Mouse (Mus musculus): Measurements from ENCODE around the gene Scnn1a. TPM values are rescaled to one million over a fixed set of nuclear protein-coding genes. Genes with fewer than 3 reads are reported as not detected.
"Not testable (repeated sequence)": the region's sequence is repeated elsewhere in the genome, so short reads cannot be mapped to it uniquely, and the experiment has no call there.

Gene Scnn1a
- total RNA-seq (2021) = 1 to 10 TPM; 2.4 to 2.9 TPM

DNA sequence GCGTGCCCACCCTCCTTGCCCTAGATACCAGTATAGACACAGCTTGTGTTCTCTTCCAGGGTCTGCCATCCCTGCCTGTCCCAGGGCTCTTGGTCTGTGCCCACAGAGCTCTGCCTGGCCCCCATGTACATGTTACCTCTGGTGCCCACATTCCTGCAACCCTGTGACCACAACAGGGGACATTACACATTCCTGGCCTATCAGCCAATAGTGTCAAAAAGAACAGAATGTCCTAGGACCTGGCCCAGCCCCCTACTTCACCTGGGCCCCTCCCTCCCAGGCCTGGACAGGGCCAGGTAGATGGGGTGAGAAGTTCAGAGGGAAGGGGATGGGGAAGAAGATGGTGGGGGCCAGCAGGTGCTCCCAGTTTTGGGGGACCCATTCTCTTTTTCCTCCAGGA, at the start of gene Scnn1a:
Scnn1a (plus strand) TSS at position 337 of the 400 bp plus-strand sequence.
- intact Hi-C loops (cut with DNase I) = no loop called here
- no peak for DNase-seq (ENCODE audit: low spot score in 2 of 2)

DNA sequence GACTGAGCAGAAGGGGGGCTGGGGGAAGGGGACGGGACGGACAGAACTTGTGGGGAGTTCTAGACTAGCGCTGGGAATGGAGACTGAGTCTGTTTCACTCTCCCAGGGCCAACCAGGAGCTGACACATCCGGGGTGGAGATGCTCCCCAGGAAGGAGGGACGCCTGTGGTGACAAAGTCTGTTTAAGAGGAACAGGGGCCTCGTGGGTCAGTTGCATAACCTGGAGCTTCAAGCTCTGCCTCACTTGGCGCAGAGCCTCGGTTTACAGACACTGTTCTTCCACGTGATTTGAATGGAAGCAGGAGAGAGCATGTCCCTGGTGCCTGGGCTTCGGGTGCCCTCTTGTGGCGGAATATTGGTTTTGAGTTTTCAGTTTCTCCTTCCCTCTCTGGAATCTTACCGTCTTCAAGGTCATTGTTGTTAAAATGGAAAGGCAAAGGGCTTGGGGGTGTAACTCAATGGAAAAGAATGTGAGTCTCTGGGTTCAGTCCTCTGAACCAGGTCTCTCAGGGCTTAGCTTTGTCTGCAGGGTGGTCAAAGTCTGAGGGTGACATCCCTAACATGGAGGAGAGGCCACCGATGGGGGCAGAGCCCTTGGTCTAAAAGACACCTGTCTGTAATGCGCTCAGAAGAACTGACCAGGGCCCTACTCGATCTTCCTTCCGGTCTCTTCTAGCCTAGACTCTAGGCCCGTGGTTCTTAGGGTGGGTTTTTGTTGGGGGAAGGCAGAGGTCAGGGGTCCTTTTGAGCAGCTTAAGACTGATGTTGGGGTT, 48.8 kb upstream of the Scnn1a start:
- DNase-seq (ENCODE audit: low spot score in 2 of 2) = peak; percentile 85 to 93
- intact Hi-C loops (cut with DNase I) = loop anchor here (1.0 to 5.0 kb wide), 3 partner anchors 55 to 124 kb away; partner anchors contain the start of gene Iffo1

DNA sequence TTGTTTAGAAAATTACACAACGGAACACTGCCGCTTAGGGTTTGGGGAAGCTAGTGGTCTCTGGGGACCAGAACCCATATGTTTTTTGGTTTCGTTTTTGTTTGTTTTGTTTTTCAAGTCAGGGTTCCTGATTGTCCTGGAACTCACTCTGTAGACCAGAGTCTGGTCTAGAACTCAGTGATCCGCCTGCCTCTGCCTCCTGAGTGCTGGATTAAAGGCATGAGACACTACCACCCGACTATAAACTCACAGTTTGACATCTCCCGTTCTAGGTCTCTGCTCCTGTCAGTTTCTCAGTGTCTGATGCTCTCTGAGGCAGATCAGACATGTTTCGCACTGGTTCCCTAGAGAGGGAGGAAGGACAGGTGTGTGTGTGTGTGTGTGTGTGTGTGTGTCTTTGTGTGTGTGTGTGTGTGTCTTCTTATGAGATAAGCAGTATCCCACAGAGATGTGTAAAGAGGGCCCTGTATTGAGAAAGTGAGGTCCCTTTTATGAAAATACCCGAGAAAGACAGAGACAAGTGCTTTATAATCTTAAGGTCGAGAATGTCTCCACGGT, 48.2 kb upstream of the Scnn1a start:
- intact Hi-C loops (cut with DNase I) = loop anchor here (5.0 kb wide), 1 partner anchor 125 kb away; the partner anchor contains the start of gene Iffo1
- no peak for DNase-seq (ENCODE audit: low spot score in 2 of 2)

DNA sequence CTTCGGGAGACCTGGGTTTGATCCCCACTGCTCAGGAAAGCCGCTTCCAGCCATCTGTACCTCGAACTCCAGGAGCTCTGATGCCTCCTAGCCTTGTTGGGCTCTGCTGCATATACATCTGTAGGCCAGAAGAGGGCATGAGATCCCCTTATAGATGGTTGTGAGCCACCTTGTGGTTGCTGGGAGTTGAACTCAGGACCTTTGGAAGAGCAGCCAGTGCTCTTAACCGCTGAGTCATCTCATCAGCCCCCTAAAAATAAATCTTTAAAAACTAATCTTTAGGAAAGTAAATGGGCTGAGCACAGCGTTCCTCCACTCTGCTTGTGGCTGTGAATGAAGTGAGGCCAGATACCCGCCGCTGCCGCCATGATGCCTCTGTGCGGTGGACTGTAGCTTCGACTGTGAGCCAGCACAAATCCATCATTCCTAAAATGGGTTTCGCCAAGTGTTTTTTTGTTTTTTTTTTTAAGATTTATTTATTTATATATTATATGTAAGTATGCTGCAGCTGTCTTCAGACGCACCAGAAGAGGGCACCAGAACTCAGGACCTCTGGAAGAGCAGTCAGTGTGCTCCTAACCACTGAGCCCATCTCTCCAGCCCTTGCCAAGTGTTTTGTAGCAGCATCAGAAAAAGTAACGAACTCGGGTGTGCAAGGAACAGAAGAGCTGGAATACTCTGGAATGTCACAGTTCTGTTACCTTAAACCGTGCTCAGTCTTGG, 45.5 kb upstream of the Scnn1a start:
- intact Hi-C loops (cut with DNase I) = loop anchor here (5.0 kb wide), 3 partner anchors 92 to 327 kb away; partner anchors contain the start of gene Iffo1
- peak in 1 of 2 experiments; percentile 19 for DNase-seq (ENCODE audit: low spot score in 2 of 2)

DNA sequence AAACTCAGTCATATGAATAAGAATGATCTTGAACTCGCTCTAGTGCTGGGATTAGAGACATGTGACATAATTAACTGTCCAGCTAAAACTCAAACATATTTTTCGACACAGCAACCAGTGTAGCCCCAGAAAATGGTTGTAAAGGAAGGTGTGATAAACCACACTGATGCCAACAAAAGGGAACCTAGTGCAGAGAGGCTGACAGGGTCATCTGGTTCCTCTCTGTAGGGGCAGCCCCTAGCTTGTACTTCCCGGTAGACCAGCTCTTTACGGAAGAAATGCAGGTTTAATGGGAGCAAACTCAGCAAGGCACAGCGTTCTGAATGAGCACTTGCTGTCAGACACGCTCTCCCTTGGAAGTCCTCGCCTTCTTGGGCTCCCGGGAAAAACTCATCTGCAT, 40.7 kb upstream of the Scnn1a start:
- no peak for DNase-seq (ENCODE audit: low spot score in 2 of 2)
- intact Hi-C loops (cut with DNase I) = loop anchor here (5.0 kb wide), 2 partner anchors 88 to 323 kb away; no protein-coding TSS in a partner anchor

DNA sequence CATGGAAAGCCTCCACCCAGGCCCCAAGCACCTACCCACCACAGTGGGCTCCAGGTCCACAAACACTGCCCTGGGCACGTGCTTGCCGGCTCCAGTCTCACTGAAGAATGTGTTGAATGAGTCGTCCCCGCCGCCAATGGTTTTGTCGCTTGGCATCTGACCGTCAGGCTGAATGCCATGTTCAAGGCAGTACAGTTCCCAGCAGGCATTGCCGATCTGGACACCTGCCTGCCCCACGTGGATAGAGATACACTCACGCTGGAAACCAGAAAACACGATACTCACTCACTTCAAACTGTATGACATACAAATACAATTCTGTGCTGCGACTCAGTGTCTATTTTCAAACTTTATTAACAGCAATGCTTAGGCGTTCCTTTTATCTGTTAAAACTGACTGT, 37.7 kb upstream of the Scnn1a start:
- DNase-seq (ENCODE audit: low spot score in 2 of 2); intact Hi-C loops (cut with DNase I): not testable (repeated sequence)

DNA sequence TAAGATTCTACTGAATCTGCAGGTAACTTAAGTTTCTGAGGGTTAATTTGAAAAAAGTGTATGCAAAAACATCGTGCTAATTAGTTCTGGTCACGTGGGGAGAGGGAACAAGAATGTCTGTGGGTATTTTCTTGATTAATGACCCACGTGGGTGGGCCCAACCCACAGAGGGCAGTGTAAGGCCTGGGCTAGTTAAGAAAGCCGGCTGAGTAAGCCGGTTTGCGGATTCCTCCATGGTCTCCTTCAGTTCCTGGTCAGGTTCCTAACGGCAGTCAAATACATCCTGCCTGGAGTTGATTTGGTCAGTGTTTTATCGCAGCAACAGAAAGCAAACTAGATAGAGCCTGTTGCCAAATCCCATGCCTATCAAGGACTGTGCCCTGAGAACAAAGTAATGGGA, 36.2 kb upstream of the Scnn1a start:
- no peak for DNase-seq (ENCODE audit: low spot score in 2 of 2)
- intact Hi-C loops (cut with DNase I) = no loop called here

DNA sequence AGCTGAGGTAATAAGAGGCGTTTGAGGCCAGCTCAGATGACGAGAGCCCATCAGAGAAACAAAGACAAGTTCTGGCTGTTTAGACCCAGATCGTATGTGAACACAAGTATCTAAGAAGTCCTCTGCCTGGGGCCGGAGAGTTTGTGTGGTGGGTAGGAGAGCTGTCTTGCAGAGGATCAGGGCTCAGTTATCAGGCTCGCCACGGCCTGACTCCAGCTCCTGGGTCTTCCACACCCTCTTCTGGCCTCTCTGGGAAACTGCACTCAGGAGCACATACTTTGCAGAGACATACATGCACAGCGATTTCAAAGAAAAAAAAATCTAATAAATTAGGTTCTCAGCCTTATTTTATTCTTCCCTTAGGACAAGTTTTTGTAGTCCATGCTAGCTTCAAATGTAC, 35.7 kb upstream of the Scnn1a start:
- DNase-seq (ENCODE audit: low spot score in 2 of 2) = no peak
- intact Hi-C loops (cut with DNase I) = loop anchor here (5.0 kb wide), 1 partner anchor 78 kb away; no protein-coding TSS in a partner anchor

DNA sequence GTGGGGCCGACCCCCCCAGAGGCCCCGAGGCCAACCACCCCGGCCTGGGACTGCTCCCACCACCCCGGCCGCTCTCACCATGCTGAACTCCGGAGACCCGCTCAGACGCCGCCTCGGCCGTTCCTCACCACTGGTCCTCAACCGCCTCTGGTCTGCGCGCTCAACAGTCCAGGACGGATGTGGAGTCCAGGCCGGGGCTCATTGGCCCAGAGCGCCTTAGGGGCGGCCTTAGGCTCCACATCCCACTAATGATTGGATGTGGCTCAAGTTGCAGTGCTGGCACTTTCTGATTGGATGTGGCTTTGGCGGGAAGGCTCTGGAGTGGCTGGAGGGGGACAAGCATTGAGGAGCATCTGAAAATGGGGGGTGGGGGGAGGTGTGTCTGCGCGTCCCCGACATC, 34.6 kb upstream of the Scnn1a start, which contains the start of gene Tuba3a:
Tuba3a (minus strand) TSS at position 153 of the 400 bp plus-strand sequence.
- no peak for DNase-seq (ENCODE audit: low spot score in 2 of 2)
- intact Hi-C loops (cut with DNase I) = loop anchor here (5.0 kb wide), 1 partner anchor 76 kb away; no protein-coding TSS in a partner anchor

DNA sequence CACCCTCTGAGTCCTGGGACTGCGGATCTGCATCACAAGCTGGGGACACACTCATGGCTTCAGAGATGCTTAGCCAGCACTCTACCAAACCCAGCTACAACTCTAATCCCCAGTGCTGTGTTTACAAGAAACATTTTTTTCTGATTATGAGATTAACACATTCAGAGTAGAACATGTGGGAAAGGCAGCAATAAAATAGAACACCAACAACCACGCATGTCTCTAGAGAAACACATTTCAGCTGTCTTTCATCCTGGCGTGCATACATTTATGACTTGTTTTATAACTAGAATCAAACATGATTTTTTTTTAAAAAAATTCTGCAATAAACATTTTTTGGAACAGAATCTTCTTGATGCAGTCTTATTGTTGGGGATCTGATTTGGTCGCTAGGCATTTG, 33.5 kb upstream of the Scnn1a start:
- DNase-seq (ENCODE audit: low spot score in 2 of 2) = no peak
- intact Hi-C loops (cut with DNase I) = loop anchor here (5.0 kb wide), 1 partner anchor 75 kb away; no protein-coding TSS in a partner anchor

DNA sequence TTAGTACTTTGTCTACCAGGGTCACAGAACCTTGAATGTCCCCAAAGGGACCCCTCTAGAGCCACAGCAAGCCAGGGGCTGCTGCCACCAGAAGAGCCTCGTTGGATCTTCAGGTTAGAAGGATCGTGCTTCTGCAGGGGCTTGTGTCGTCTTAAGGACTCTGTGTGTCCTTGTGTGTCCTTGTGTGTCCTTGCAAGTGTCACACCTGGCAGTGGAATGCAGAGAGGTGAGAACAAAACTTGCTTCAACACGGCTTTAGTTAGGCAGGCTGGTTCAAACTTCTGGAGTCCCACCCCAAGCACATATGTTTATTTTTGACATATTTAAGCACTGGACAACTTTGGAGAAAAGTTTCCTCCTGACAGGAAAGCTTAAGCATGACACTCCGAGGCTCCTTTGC, 31.7 kb upstream of the Scnn1a start:
- DNase-seq (ENCODE audit: low spot score in 2 of 2) = no peak
- intact Hi-C loops (cut with DNase I) = loop anchor here (5.0 kb wide), 1 partner anchor 74 kb away; no protein-coding TSS in a partner anchor

DNA sequence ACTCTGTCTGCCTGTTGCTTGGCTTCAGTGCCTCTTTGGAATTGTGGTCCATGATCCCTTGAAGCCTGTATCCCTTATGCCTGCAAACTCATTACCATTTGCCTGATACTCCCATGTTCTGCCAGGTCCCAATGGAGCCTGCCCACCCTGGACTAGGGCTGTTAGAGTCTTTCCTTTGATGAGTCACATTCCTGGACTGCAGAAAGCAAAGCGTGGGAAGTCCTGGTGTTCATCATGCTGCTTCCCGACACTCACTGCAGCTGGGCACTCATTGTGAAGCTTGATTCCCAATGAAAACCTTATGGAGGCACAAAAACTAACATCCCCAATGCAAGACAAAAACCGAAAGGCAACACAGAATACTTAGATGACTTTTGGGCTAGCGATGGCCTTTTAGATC, 29.1 kb upstream of the Scnn1a start:
- peak; percentile 26 to 27 for DNase-seq (ENCODE audit: low spot score in 2 of 2)
- intact Hi-C loops (cut with DNase I) = no loop called here

DNA sequence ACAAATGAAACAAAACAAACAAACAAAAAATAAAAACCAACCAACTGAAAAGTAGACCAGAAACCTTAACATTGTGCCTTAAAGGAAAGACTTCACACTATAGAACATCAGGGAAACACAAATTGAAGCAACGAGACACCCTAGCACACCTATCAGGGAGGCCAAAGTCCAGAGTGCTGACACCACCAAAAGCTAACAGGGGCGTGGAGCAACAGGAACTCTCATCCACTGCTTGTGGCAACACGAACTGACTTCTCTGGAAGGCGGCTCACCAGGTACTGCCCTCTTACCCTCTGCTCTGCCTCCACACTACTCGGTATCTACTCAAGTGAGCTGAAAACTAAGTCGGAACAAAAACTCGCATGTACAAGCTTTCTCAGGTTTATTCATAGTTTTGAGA, 28.2 kb upstream of the Scnn1a start:
- no peak for DNase-seq (ENCODE audit: low spot score in 2 of 2)

DNA sequence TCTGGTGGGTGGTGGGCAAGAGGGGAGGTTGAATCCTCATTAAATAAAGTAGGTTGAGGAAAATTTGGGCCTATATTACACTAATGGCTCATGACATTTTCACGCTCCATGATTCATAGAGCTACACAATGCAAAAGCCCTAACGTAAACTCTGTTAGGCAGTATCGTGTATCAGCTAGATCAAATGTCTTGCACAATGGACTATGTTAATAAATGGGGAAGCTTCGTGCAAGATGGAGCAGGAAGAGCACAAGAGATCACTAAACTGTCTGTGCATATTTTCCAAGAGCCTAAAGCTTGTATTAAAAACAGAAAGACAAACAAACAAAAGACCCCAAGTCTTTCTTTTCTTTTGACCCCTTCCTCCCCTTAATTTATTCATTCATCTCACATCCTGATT, 26.4 kb upstream of the Scnn1a start:
- DNase-seq (ENCODE audit: low spot score in 2 of 2) = no peak
- intact Hi-C loops (cut with DNase I) = no loop called here

More for the DNA sequence above, 28.2 kb upstream of the Scnn1a start:
- intact Hi-C loops (cut with DNase I) = no loop called here

DNA sequence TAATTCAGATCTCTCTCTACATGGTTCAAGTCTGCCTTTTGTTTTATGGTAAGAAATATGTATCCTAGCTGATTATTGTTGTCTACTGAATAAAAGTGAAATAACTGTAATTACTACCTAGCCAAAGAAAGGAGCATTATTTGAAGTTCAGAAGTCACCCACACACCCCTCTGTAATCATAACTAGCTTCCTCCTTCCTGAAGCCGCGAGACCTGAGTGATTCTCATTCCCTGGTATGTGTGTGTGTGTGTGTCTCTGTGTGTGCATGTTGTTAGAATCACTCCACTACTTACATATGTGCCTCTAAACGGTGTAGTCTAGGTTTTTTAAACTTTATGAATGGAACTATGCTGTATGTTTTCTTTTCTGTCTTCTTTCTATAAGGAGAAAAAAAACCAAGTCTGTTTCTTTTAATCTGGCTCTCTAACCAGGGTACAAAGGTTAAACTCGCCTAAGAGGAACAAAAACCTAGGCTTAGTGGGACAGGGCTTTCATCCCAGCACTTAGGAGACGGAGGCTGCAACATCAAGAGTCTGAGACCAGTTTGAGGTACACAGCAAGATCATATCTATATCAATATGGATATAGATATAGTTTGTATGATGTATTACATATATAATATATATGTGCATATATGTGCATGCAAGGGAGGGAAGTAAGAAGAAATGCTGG, 23.2 kb upstream of the Scnn1a start:
- DNase-seq (ENCODE audit: low spot score in 2 of 2) = no peak
- intact Hi-C loops (cut with DNase I) = no loop called here

DNA sequence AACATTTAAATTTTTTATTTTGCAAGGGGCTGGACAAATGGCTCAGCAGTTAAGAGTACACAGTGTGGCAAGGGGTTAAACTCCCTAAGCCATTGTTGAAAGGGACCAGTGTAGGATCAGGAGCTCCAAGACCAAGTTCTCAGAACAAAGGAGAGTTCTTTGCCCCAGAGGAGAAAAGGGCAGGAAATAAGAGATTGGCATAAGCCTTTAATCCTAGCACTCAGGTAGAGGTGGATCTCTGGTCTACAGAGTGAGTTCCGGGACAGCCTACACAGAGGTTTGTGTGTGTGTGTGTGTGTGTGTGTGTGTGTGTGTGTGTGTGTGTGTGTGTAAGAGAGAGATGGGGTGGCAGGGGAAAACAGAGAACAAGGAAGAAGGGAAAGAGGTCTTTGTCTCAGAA, 19.5 kb upstream of the Scnn1a start:
- intact Hi-C loops (cut with DNase I) = no loop called here
- no peak for DNase-seq (ENCODE audit: low spot score in 2 of 2)

DNA sequence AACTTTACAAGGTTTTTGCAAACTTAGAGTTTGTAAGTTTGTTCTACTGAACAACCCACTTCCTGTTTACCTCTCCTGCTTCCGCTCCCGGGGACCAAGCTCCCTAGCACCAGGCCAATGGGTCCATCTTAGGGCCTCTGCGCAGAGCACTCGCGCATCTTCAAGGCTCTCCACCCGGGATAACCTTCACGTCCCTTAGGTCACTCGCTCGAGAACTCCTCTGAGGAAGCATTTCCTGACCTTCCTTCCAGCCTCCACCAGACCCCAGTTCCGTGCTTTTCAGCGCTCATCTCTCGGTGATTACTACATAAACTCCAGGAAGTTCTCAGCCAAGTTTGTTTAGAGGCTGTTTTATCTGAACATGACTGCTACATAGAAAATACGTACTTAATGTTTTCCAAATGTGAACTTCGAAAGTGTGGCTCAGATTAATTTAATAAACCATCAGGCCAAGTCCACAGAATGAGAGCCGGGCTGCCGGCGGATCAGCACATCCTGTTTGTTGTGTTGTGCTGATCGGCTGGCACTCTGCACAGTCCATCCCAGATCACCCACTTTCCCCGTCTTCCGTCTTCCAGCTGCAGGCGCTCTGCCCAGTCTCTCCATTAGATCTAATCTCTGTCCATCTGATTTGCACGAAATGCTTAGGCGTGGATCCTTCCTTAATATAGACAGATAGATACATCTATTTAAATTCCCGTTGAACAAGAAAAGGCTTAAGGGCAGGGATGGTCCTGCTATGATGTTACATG, 18.1 kb upstream of the Scnn1a start:
- DNase-seq (ENCODE audit: low spot score in 2 of 2) = no peak
- intact Hi-C loops (cut with DNase I) = no loop called here

DNA sequence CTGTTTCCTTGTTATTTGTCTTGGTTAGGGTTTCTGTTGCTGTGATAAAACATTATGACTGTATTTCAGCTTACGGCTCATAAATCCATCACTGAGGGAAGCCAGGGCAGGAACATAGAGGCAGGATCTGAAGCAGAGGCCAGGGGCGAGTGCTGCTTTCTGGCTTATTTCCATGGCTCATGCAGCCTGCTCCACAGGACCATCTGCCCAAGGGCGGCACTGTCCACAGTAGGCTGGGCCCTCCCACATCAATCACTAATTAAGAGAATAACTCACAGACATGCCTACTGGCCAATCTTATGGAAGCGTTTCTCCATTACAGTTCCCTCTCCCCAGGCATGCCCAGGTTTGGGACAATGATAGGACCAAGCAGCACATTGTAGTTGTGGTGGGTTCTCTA, 17.2 kb upstream of the Scnn1a start:
- intact Hi-C loops (cut with DNase I) = no loop called here
- no peak for DNase-seq (ENCODE audit: low spot score in 2 of 2)

DNA sequence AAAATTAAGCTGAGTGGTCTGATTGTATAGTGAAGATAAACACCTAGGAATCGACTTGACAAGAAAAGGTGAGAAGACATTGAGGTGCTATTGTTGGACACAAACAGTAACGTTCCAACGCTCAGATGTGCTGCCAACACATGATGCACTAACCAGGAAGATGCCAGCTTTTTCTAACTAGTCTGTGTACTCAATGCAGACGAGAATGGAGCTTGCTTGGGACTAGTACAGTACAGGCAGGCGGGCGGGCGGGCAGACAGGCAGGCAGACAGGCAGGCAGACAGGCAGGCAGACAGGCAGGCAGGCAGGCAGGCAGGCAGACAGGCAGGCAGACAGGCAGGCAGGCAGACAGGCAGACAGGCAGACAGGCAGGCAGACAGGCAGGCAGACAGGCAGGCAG, 16.1 kb upstream of the Scnn1a start:
- DNase-seq (ENCODE audit: low spot score in 2 of 2); intact Hi-C loops (cut with DNase I): not testable (repeated sequence)
